Mouse (Mus musculus) hindbrain, embryonic 13.5 days (tissue): ENCODE data around the gene Anapc7. TPM values are rescaled to one million over a fixed set of nuclear protein-coding genes. Genes with fewer than 3 reads are reported as not detected.
A peak's percentile ranks its signal among the peaks of the same experiment; 100 is the strongest.
"Not testable (repeated sequence)": the region's sequence is repeated elsewhere in the genome, so short reads cannot be mapped to it uniquely, and the experiment has no call there.

Experiments used
- ATAC-seq: fragments of 200-750 bp; cut with Nextera tagmentation; 2 replicates; pipeline ENCODE4 v1.8.0; 2017; ENCODE audit warnings: moderate TSS enrichment; ENCODE audit not compliant: low FRiP score
- H3K27ac ChIP-seq: fragments of 300-500 bp; sonication (generic); 2 replicates; pipeline ENCODE4 v1.5.1; 2015; ENCODE audit warnings: inconsistent platforms, mild to moderate bottlenecking, moderate library complexity
- H3K27me3 ChIP-seq: fragments of 300-500 bp; sonication (generic); 2 replicates; pipeline ENCODE4 v1.6.1; 2015; ENCODE audit warnings: mild to moderate bottlenecking, inconsistent platforms
- H3K36me3 ChIP-seq: fragments of 300-500 bp; sonication (generic); 2 replicates; pipeline ENCODE4 v1.6.1; 2015; ENCODE audit warnings: mild to moderate bottlenecking, inconsistent platforms
- H3K4me1 ChIP-seq: fragments of 300-500 bp; sonication (generic); replicated peaks from 2 replicates; pipeline ENCODE4 v1.6.1; 2015; ENCODE audit warnings: inconsistent platforms
- H3K4me2 ChIP-seq: fragments of 300-500 bp; sonication (generic); 2 replicates; pipeline ENCODE4 v1.6.1; 2015; ENCODE audit warnings: inconsistent platforms, mild to moderate bottlenecking, moderate library complexity
- H3K4me3 ChIP-seq: fragments of 300-500 bp; sonication (generic); 2 replicates; pipeline ENCODE4 v1.5.1; 2015; ENCODE audit warnings: mild to moderate bottlenecking, inconsistent platforms
- H3K9ac ChIP-seq: fragments of 300-500 bp; sonication (generic); 2 replicates; pipeline ENCODE4 v1.6.1; 2015; ENCODE audit warnings: mild to moderate bottlenecking, inconsistent platforms
- H3K9me3 ChIP-seq: fragments of 300-500 bp; sonication (generic); 2 replicates; pipeline ENCODE4 v1.6.1; 2016; ENCODE audit warnings: inconsistent platforms
- WGBS: fragments of 180-500 bp; shearing (Covaris S2); methylation state at CpG from one replicate; pipeline ENCODE4 v1.1.7; 2015; 5-methylcytosine and 5-hydroxymethylcytosine counted together
- polyA plus RNA-seq: library from polyadenylated mRNA; unstranded; fragments of >200 nt; fragmentation: Nextera tagmentation; extraction: Ambion mirVana; gene quantifications from 2 replicates; pipeline ENCODE4 v1.2.1, GENCODE M21; 2015

Anapc7 gene
- polyA plus RNA-seq, 1 experiment from 2014 or later = 46.7 TPM

DNA sequence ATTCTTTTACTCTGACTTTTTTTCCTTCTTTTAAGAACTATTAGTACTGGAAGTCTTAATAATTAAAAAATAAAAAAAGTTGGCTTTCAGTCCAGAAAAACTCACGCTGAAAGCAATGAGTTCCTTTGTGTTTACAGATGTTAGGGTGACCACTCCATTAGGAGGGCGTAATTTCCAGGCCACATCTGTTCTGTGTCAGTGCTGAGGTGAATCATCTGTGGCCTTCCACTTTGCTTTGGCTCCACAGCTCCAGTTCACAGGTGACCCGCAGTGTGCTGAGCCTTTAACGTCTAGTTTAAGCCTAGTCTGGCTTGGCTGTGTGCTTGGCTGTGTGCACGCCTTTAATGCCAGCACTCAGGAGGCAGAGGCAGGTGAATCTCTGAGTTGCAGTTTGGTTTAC is 9.6 kb upstream of the Anapc7 start:
- no peak overlapping the region for H3K9ac ChIP-seq
- no peaks in the 10 kb centered on the region for H3K27me3 ChIP-seq
- peaks cover 17% of the 10 kb centered on the region for H3K36me3 ChIP-seq
- H3K4me1 ChIP-seq = no peaks in the 10 kb centered on the region
- no peaks in the 10 kb centered on the region for H3K9me3 ChIP-seq
- H3K4me3 ChIP-seq = no peak overlapping the region
- H3K4me2 ChIP-seq = no peak overlapping the region
- WGBS = 87% methylated on average over 5 of the region's 5 CpGs
- no peak overlapping the region for H3K27ac ChIP-seq
- no peak for ATAC-seq

DNA sequence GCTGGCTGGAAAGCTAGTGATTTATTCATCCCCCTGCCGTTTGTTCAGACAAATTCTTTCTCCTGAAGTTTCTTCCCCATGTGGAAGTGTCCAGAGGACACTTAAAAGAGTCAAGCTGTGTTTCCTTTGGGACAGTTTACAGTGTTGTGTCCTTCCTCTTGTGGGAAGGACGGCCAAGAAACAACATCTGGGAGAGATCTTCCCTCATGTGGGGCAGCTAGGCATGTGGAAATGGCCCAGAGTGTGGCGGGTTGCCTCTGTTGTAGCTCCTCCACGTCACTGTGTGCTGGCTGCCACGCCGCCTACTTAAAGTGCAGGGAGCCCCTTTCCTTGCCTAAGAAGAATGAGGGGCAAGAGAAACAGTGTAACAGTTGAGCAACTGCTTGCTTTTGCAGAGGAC is 8.7 kb upstream of the Anapc7 start:
- Histone ChIP-seq H3K4me2 (no peak overlapping the region), H3K4me1 (no peaks in the 10 kb centered on the region), H3K4me3 (no peak overlapping the region), H3K36me3 (peaks cover 8% of the 10 kb centered on the region), H3K9ac (no peak overlapping the region), H3K9me3 (no peaks in the 10 kb centered on the region), H3K27ac (no peak overlapping the region), H3K27me3 (no peaks in the 10 kb centered on the region)
- WGBS = 69% methylated on average over 6 of the region's 6 CpGs
- ATAC-seq = no peak

DNA sequence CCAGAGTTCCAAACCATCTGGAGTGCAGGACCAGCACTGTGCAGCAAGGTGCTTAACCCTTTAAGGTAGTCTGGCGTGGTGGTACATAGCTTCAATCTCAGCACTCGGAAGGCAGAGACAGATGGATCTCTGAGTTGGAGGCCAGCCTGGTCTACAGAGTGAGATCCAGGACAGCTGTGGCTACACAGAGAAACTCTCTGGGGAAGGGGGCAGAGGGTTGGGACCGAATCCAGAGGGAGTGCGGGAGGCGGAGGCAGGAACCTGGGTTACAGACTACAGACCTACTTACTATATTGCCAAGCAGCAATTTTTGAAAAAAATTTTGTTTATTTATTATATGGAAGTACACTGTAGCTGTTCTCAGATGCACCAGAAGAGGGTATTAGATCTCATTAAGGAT is 7.1 kb upstream of the Anapc7 start:
- Histone ChIP-seq H3K4me1 (no peaks in the 10 kb centered on the region), H3K9me3 (no peaks in the 10 kb centered on the region), H3K9ac (no peak overlapping the region), H3K36me3 (peaks cover 8% of the 10 kb centered on the region), H3K27me3 (no peaks in the 10 kb centered on the region), H3K27ac (no peak overlapping the region), H3K4me3 (no peak overlapping the region), H3K4me2 (no peak overlapping the region)
- 95% methylated on average over 5 of the region's 5 CpGs for WGBS
- ATAC-seq = no peak

- Histone ChIP-seq H3K27me3 (no peaks in the 10 kb centered on the region), H3K9ac (no peak overlapping the region), H3K4me2 (no peak overlapping the region), H3K4me1 (no peaks in the 10 kb centered on the region), H3K4me3 (no peak overlapping the region), H3K27ac (no peak overlapping the region), H3K9me3 (no peaks in the 10 kb centered on the region), H3K36me3 (no peaks in the 10 kb centered on the region)
- 88% methylated on average over 12 of the region's 12 CpGs for WGBS
- ATAC-seq = no peak
Observed at GRCm38 (mm10) chr5:122415465-122415864, 6.0 kb upstream of the Anapc7 start.

DNA sequence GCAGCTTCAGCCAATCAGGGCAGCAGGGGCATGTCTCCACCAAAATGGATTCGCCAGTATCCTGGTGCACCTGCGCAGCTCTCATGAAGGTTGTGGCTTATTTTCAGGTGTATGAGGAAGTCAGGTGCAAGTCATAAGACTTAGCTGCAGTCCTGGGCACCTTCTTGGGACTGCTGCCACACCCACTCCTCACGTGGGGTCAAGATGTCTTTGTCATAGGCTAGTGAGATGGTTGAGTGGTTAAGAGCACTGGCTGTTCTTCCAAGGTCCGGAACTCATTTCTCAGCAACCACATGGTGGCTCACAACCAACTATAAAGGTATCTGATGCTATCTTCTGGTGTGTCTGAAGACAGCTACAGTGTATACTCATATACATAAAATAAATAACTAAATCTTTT is 817 bp upstream of the Anapc7 start:
- H3K36me3 ChIP-seq, H3K9ac ChIP-seq, H3K9me3 ChIP-seq, H3K4me2 ChIP-seq, H3K27ac ChIP-seq, ATAC-seq, H3K27me3 ChIP-seq, H3K4me3 ChIP-seq: not testable (repeated sequence)
- peaks cover 21% of the 10 kb centered on the region for H3K4me1 ChIP-seq
- WGBS = 68% methylated on average over 4 of the region's 4 CpGs

DNA sequence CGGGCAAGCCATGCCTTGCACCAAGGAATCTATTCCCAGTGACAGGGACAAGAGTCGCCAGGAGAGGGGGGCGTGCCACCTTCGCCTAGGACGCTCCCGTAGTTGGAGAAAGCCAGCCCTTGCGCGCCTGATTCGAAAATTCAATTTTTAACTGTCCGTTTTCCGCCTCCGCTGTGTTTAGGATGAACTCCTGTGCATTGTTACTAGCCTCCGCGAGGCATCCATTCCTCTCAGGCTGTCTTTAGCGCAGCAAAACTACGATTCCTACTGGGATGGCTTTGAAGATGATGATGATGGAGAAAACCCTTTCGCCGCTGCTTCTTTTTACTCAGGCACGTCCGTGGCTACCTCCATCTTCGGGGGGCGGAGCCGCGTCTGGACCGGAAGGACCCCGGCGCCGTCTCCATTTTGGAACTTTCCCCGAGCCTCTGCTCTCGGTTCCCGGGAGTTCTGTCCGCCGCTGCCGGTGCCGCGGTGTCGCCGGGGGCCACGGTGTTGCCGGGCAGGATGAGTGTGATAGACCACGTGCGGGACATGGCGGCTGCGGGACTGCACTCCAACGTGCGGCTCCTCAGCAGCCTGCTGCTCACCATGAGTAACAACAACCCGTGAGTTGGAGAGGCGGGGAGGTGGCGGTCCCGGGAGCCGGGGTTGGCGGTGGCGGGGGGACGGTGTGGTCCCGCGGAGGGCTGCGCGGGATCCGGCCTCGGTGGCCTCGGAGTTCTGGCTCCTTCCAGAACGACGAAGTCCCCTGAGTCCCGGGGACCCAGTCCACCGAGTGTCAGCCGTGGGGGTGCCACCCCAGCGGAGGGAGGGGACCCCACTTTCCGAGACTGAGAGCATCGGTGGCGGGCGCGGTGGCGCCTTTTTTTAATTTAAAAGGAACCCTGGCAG is 825 bp downstream of the Anapc7 start:
- H3K4me3 ChIP-seq = peak overlapping the region; percentile 97
- no peaks in the 10 kb centered on the region for H3K9me3 ChIP-seq
- no peaks in the 10 kb centered on the region for H3K27me3 ChIP-seq
- H3K4me1 ChIP-seq = peaks cover 21% of the 10 kb centered on the region
- H3K27ac ChIP-seq = peak overlapping the region; percentile 94
- WGBS = under 1% methylated on average over 72 of the region's 73 CpGs
- peak overlapping the region; percentile 96 for H3K9ac ChIP-seq
- ATAC-seq = peak; percentile 91
- peak overlapping the region; percentile 95 for H3K4me2 ChIP-seq
- H3K36me3 ChIP-seq = no peaks in the 10 kb centered on the region

DNA sequence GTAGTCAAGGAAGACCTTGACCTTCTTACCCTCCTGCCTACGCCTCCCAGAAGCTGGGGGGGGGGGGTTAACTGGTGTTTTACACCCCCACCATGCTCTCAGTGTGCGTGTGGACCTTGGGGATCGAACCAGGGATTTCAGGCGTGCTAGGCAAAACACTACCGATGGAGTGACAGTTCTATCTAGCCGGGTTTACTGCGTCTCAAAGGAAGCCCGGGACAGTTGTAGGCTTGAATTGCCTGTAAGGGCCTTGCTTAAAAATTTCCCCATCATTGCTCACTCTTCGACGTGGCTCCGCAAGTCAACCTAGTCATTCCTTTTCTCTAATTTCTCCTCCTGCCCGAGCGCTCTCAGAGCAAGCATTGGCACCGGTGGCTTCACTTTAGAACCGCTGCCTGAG is 1.6 kb downstream of the Anapc7 start:
- 35% methylated on average over 15 of the region's 15 CpGs for WGBS
- no peak; the same call in 1 of the 2 replicates for ATAC-seq
- Histone ChIP-seq H3K4me3 (peak overlapping the region; percentile 97), H3K27me3 (no peaks in the 10 kb centered on the region), H3K9ac (peak overlapping the region; percentile 96), H3K36me3 (peaks cover 3% of the 10 kb centered on the region), H3K27ac (peak overlapping the region; percentile 94; the same call in 1 of the 2 replicates), H3K4me2 (peak overlapping the region; percentile 95), H3K4me1 (peaks cover 21% of the 10 kb centered on the region), H3K9me3 (no peaks in the 10 kb centered on the region)

- Histone ChIP-seq H3K9me3 (no peaks in the 10 kb centered on the region), H3K9ac (no peak overlapping the region), H3K27ac (no peak overlapping the region), H3K4me2 (no peak overlapping the region), H3K4me3 (no peak overlapping the region), H3K4me1 (peaks cover 21% of the 10 kb centered on the region), H3K27me3 (no peaks in the 10 kb centered on the region), H3K36me3 (peaks cover 27% of the 10 kb centered on the region)
- no peak for ATAC-seq
- WGBS = 89% methylated on average over 2 of the region's 2 CpGs
Observed at GRCm38 (mm10) chr5:122425550-122425949, 4.1 kb downstream of the Anapc7 start.

GRCm38 (mm10) chr5:122430036-122430775 is 8.7 kb downstream of the Anapc7 start:
- no peaks in the 10 kb centered on the region for H3K9me3 ChIP-seq
- H3K4me1 ChIP-seq = no peaks in the 10 kb centered on the region
- peaks cover 72% of the 10 kb centered on the region for H3K36me3 ChIP-seq
- H3K4me3 ChIP-seq = no peak overlapping the region
- no peak overlapping the region for H3K9ac ChIP-seq
- ATAC-seq = no peak
- H3K4me2 ChIP-seq = no peak overlapping the region
- H3K27ac ChIP-seq = no peak overlapping the region
- 90% methylated on average over 4 of the region's 4 CpGs for WGBS
- H3K27me3 ChIP-seq = no peaks in the 10 kb centered on the region

DNA sequence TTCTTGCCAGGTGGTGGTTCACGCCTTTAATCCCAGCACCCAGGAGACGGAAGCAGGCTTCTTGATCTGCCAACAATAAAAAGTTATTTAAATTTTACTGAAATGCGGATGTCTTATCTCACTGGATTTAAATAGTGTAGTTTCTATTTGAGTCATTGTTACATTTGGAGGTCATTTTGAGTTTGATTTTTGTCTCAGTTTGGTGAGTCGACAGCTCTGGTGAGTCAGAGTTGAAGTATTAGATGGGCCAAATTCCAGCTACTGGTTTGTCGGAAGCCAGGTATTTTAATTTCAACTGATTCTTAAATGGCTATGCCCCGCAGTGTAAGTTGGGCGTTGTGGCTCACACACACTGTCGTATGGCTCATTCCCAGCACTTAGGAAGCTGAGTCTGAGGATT is 9.7 kb downstream of the Anapc7 start:
- no peak overlapping the region for H3K4me2 ChIP-seq
- no peak overlapping the region for H3K9ac ChIP-seq
- H3K27ac ChIP-seq = no peak overlapping the region
- 97% methylated on average over 8 of the region's 8 CpGs for WGBS
- no peak overlapping the region for H3K4me3 ChIP-seq
- H3K9me3 ChIP-seq = no peaks in the 10 kb centered on the region
- ATAC-seq = no peak
- H3K36me3 ChIP-seq = peaks cover 83% of the 10 kb centered on the region
- H3K27me3 ChIP-seq = no peaks in the 10 kb centered on the region
- H3K4me1 ChIP-seq = no peaks in the 10 kb centered on the region

GRCm38 (mm10) chr5:122434541-122434940 is 13.0 kb downstream of the Anapc7 start:
- Histone ChIP-seq H3K4me2 (no peak overlapping the region), H3K27ac (no peak overlapping the region), H3K36me3 (peaks cover 97% of the 10 kb centered on the region), H3K9me3 (no peaks in the 10 kb centered on the region), H3K4me1 (no peaks in the 10 kb centered on the region), H3K27me3 (no peaks in the 10 kb centered on the region), H3K4me3 (no peak overlapping the region), H3K9ac (no peak overlapping the region)
- ATAC-seq = no peak
- WGBS = 83% methylated on average over 4 of the region's 4 CpGs

DNA sequence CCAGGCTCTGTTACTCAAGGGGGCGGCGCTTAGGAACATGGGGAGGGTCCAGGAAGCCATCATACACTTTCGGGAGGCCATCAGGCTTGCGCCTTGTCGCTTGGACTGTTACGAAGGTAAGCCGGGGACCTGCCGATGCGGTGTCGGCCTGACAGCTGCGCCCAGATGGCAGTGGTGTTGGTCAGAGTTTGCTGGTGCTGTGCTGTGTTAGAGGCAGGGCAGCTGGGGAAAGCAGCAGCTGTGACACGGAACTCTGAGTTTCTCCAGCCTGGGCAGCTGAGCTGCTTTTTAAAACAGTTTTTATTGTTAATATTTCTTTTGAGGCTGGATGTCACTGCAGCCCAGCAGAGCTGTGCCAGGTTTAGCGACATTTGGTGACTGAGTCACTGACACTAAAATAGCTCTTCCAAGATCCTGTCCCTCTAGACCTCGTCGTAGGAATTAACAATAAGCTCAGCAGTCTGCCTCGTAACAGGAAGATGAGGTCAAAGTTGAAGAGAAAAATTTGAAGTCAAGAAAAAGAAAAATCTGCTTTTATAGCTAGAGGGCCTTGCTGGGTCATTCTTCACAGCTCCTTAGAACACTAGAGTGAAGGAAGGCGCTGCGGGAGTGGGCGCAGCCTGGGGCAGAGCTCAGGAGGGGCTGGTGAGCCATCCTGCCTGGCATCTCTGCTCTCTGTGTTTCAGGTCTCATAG is 18.1 kb downstream of the Anapc7 start:
- Histone ChIP-seq H3K36me3 (peaks cover 99% of the 10 kb centered on the region), H3K4me2 (no peak overlapping the region), H3K27me3 (no peaks in the 10 kb centered on the region), H3K27ac (peak overlapping the region; percentile 55), H3K9ac (no peak overlapping the region), H3K4me3 (no peak overlapping the region), H3K4me1 (no peaks in the 10 kb centered on the region), H3K9me3 (no peaks in the 10 kb centered on the region)
- ATAC-seq = no peak
- WGBS = 87% methylated on average over 19 of the region's 19 CpGs
